Mouse (Mus musculus): ENCODE results near the gene Pde10a. TPM values are rescaled to one million over a fixed set of nuclear protein-coding genes. Genes with fewer than 3 reads are reported as not detected.

Gene Pde10a
- polyA plus RNA-seq, 1 experiment from 2014 or later, result 24.5 TPM

DNA sequence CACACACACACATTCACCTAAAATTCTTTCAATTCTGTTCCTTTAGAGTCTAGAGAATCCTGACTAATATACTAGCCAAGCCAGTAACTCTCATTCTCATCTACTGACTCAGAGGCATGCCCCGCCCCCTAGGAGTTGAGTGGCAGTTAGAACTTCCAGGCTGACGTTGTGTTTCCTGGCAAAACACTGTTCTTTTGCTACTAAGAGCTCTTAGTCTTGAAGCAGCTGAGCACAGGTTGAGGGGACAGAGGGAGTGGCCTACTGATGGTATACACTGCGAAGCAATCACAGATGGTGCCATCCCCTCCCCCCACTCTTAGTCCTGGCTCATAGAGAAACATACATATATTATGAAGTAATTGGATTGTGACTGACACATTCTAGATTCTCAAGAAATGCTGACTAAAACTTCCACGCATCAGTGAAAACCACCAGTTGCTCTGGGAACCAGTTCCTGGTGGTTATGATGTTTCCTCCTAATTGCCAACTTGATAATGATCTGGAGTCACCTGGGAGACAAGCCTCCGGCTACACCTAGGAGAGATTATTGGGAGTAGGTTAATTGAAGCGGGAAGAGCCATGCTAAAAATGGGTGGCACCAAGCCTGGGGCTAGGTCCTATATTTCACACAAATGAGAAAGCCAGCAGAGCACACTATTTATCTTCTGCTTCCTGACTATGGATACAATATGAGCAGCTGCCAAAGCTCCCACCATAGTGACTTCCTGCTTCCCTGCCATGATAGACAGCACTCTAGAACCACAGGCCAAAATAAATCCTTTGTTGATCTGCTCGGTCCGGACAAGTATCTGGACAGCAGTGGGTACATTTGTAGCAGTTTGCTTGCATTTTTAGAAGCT lies 339.7 kb downstream of the Pde10a start:
- 63% methylated on average over 8 of the region's 8 CpGs for WGBS
- peak; percentile 87 for ATAC-seq

DNA sequence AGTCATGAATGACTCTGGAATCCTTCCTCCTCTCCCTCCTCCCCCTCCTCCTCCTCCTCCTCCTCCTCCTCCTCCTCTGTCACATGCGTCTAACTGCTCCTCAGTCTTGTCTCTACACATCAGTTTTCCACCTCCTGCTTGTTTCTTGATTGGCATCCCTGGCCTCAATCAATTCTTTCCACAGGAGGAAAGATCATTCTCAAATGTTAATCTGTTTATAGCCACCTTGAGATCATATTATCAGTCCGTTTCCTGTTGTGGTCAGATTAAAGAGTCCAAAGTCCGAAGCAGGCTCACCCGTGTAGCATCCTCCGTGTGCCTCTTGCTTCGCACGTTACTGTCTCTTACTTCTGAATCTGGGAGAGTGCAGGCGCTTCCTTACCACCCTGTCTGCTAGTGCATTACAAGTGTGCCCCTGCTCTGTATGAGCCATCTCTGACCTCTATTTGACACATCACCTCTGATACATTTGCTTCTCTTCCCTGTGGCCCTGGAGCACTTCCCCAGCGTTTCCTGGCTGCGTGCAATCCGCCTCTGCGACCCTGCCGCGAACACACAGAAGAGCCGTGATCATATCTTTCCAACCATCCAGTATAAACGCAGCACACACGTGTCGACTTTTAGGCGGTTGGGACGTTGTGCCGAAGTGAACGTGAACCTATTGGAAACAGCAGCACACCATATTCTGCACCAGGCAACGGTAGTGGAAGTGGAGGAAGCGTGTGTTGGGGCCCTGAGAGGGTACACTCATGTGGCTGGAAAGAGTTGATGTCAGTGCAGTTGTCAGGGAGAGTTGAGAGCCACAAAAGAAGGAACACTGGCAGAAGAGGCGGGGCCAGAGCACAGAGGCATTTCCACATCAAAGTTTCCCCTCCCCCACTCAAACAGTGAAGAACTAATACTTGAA lies 342.4 kb downstream of the Pde10a start:
- Histone ChIP-seq H3K9ac (replicated peaks; ENCODE audit: low read depth, low read length) (no peak overlapping the region), H3K4me3 (replicated peaks; ENCODE audit: low read length) (no peak overlapping the region), H3K27me3 (replicated peaks; ENCODE audit: control insufficient read depth, insufficient read depth, low read length) (no peaks in the 10 kb centered on the region), H3K4me1 (replicated peaks; ENCODE audit: control insufficient read depth, insufficient read depth, low read length) (peaks cover 11% of the 10 kb centered on the region), H3K4me2 (ENCODE audit: low read length) (no peak overlapping the region), H3K9me3 (ENCODE audit: control insufficient read depth, low read length) (no peaks in the 10 kb centered on the region), H3K27ac (ENCODE audit: low read length) (no peak overlapping the region), H3K36me3 (ENCODE audit: control insufficient read depth, insufficient read depth) (no peaks in the 10 kb centered on the region)
- no peak for ATAC-seq
- WGBS, result 71% methylated on average over 25 of the region's 25 CpGs

More for the DNA sequence above, 339.7 kb downstream of the Pde10a start:
- H3K4me1 ChIP-seq (replicated peaks; ENCODE audit: control insufficient read depth, insufficient read depth, low read length), result peaks cover 4% of the 10 kb centered on the region
- no peaks in the 10 kb centered on the region for H3K9me3 ChIP-seq (ENCODE audit: control insufficient read depth, low read length)
- no peaks in the 10 kb centered on the region for H3K27me3 ChIP-seq (replicated peaks; ENCODE audit: control insufficient read depth, insufficient read depth, low read length)
- no peak overlapping the region for H3K27ac ChIP-seq (ENCODE audit: low read length)
- no peak overlapping the region for H3K9ac ChIP-seq (replicated peaks; ENCODE audit: low read depth, low read length)
- H3K4me2 ChIP-seq (ENCODE audit: low read length), result no peak overlapping the region
- H3K36me3 ChIP-seq (ENCODE audit: control insufficient read depth, insufficient read depth), result no peaks in the 10 kb centered on the region
- H3K4me3 ChIP-seq (replicated peaks; ENCODE audit: low read length), result no peak overlapping the region

GRCm38 (mm10) chr17:8869287-8869686 lies 344.1 kb downstream of the Pde10a start:
- Histone ChIP-seq H3K36me3 (ENCODE audit: control insufficient read depth, insufficient read depth) (no peaks in the 10 kb centered on the region), H3K4me1 (replicated peaks; ENCODE audit: control insufficient read depth, insufficient read depth, low read length) (peaks cover 11% of the 10 kb centered on the region), H3K9me3 (ENCODE audit: control insufficient read depth, low read length) (no peaks in the 10 kb centered on the region), H3K4me2 (ENCODE audit: low read length) (no peak overlapping the region), H3K4me3 (replicated peaks; ENCODE audit: low read length) (no peak overlapping the region), H3K27me3 (replicated peaks; ENCODE audit: control insufficient read depth, insufficient read depth, low read length) (no peaks in the 10 kb centered on the region), H3K27ac (ENCODE audit: low read length) (no peak overlapping the region), H3K9ac (replicated peaks; ENCODE audit: low read depth, low read length) (no peak overlapping the region)
- ATAC-seq, result no peak
- WGBS, result 92% methylated on average over 10 of the region's 10 CpGs

DNA sequence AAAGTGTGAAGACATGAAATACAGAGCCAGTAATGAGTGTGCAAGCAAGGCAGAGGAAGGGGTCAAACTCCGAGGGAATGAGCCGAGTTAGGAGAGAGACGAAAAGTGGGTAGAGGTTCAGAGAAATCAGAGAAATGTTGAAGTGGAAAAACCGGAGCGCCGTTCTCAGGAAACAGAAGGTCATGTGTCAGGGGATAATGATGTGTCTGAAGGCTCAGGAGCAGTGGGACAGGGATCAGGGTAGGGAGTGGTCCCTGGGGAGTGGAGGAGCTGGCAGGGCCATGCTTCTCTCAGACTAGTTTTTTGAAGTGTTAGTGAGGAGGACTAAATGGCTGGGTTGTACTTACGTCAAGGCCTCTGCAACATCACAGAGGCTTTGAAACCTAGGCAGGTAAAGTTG lies 345.7 kb downstream of the Pde10a start:
- WGBS, result 89% methylated on average over 7 of the region's 7 CpGs
- no peak overlapping the region for H3K9ac ChIP-seq (replicated peaks; ENCODE audit: low read depth, low read length)
- H3K27me3 ChIP-seq (replicated peaks; ENCODE audit: control insufficient read depth, insufficient read depth, low read length), result no peaks in the 10 kb centered on the region
- no peak overlapping the region for H3K27ac ChIP-seq (ENCODE audit: low read length)
- no peak overlapping the region for H3K4me3 ChIP-seq (replicated peaks; ENCODE audit: low read length)
- no peaks in the 10 kb centered on the region for H3K9me3 ChIP-seq (ENCODE audit: control insufficient read depth, low read length)
- H3K4me2 ChIP-seq (ENCODE audit: low read length), result no peak overlapping the region
- ATAC-seq, result no peak
- H3K4me1 ChIP-seq (replicated peaks; ENCODE audit: control insufficient read depth, insufficient read depth, low read length), result peaks cover 11% of the 10 kb centered on the region
- no peaks in the 10 kb centered on the region for H3K36me3 ChIP-seq (ENCODE audit: control insufficient read depth, insufficient read depth)

DNA sequence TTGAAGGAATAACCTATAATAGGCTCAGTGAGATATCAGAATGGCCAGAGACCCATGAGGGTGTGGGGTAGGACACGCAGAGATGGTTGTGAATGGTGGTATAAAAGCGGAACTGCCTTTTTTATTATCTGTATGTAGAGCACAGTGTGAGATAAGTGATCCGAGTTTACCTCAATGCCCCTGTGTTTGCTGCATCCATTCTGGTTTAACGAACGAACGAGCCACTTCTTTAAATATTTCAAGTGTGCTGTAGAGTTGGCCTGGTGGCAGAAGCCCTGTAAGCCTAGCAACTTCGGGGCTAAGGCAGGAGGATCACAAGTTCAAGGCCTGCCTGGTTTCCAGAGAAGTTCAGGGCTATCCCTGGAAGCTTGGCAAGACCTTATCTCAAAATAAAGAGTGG lies 346.2 kb downstream of the Pde10a start:
- H3K4me3 ChIP-seq (replicated peaks; ENCODE audit: low read length), result no peak overlapping the region
- no peak overlapping the region for H3K4me2 ChIP-seq (ENCODE audit: low read length)
- H3K4me1 ChIP-seq (replicated peaks; ENCODE audit: control insufficient read depth, insufficient read depth, low read length), result peaks cover 11% of the 10 kb centered on the region
- H3K27me3 ChIP-seq (replicated peaks; ENCODE audit: control insufficient read depth, insufficient read depth, low read length), result no peaks in the 10 kb centered on the region
- 73% methylated on average over 7 of the region's 7 CpGs for WGBS
- no peaks in the 10 kb centered on the region for H3K36me3 ChIP-seq (ENCODE audit: control insufficient read depth, insufficient read depth)
- no peak overlapping the region for H3K27ac ChIP-seq (ENCODE audit: low read length)
- no peak overlapping the region for H3K9ac ChIP-seq (replicated peaks; ENCODE audit: low read depth, low read length)
- ATAC-seq, result no peak
- H3K9me3 ChIP-seq (ENCODE audit: control insufficient read depth, low read length), result no peaks in the 10 kb centered on the region

GRCm38 (mm10) chr17:8871997-8872593 lies 346.9 kb downstream of the Pde10a start:
- WGBS, result 47% methylated on average over 12 of the region's 12 CpGs
- no peak overlapping the region for H3K27ac ChIP-seq (ENCODE audit: low read length)
- no peak overlapping the region for H3K4me2 ChIP-seq (ENCODE audit: low read length)
- peak; percentile 37; the same call in 1 of the 2 replicates for ATAC-seq
- H3K4me1 ChIP-seq (replicated peaks; ENCODE audit: control insufficient read depth, insufficient read depth, low read length), result peaks cover 11% of the 10 kb centered on the region
- H3K9me3 ChIP-seq (ENCODE audit: control insufficient read depth, low read length), result no peaks in the 10 kb centered on the region
- H3K4me3 ChIP-seq (replicated peaks; ENCODE audit: low read length), result no peak overlapping the region
- H3K9ac ChIP-seq (replicated peaks; ENCODE audit: low read depth, low read length), result 0 out of 2 replicates have a peak overlapping the region, but pooled peaks have one; percentile 12
- no peaks in the 10 kb centered on the region for H3K27me3 ChIP-seq (replicated peaks; ENCODE audit: control insufficient read depth, insufficient read depth, low read length)
- H3K36me3 ChIP-seq (ENCODE audit: control insufficient read depth, insufficient read depth), result no peaks in the 10 kb centered on the region

GRCm38 (mm10) chr17:8872611-8873010 lies 347.4 kb downstream of the Pde10a start:
- Histone ChIP-seq H3K4me1 (replicated peaks; ENCODE audit: control insufficient read depth, insufficient read depth, low read length) (peaks cover 11% of the 10 kb centered on the region), H3K4me2 (ENCODE audit: low read length) (no peak overlapping the region), H3K27me3 (replicated peaks; ENCODE audit: control insufficient read depth, insufficient read depth, low read length) (no peaks in the 10 kb centered on the region), H3K27ac (ENCODE audit: low read length) (no peak overlapping the region), H3K9ac (replicated peaks; ENCODE audit: low read depth, low read length) (no peak overlapping the region), H3K36me3 (ENCODE audit: control insufficient read depth, insufficient read depth) (no peaks in the 10 kb centered on the region), H3K9me3 (ENCODE audit: control insufficient read depth, low read length) (no peaks in the 10 kb centered on the region), H3K4me3 (replicated peaks; ENCODE audit: low read length) (no peak overlapping the region)
- WGBS, result 23% methylated on average over 8 of the region's 8 CpGs
- ATAC-seq, result peak; percentile 46

- Histone ChIP-seq H3K9me3 (ENCODE audit: control insufficient read depth, low read length) (no peaks in the 10 kb centered on the region), H3K4me3 (replicated peaks; ENCODE audit: low read length) (no peak overlapping the region), H3K4me2 (ENCODE audit: low read length) (no peak overlapping the region), H3K4me1 (replicated peaks; ENCODE audit: control insufficient read depth, insufficient read depth, low read length) (no peaks in the 10 kb centered on the region; the same call in 1 of the 2 replicates), H3K27ac (ENCODE audit: low read length) (no peak overlapping the region), H3K36me3 (ENCODE audit: control insufficient read depth, insufficient read depth) (no peaks in the 10 kb centered on the region), H3K9ac (replicated peaks; ENCODE audit: low read depth, low read length) (no peak overlapping the region), H3K27me3 (replicated peaks; ENCODE audit: control insufficient read depth, insufficient read depth, low read length) (no peaks in the 10 kb centered on the region)
- WGBS, result 39% methylated on average over 1 of the region's 1 CpGs
- no peak for ATAC-seq
Measured at GRCm38 (mm10) chr17:8878056-8878455, 352.9 kb downstream of the Pde10a start.

DNA sequence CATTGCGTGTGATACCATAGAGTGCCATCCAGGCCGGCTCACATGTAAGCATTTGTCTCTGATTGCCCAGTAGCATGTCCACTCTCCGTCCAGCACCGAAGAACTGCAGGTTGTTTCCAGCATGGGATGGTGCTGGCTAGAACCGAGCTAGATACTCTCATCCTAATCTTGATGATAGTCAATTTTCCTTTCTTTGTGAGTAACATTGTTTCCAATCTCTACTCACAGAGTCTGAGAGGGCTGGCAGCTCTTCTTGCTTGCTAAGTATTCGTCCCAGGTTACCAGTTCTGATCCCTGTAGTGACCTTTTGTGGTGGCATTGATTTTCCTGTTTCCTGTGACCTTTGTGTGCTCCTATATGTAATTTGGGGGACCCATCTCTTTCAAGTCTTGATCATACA lies 356.5 kb downstream of the Pde10a start:
- H3K36me3 ChIP-seq (ENCODE audit: control insufficient read depth, insufficient read depth), result no peaks in the 10 kb centered on the region
- ATAC-seq, result no peak
- 93% methylated on average over 6 of the region's 6 CpGs for WGBS

More for the DNA sequence above, 356.5 kb downstream of the Pde10a start:
- Histone ChIP-seq H3K9me3 (ENCODE audit: control insufficient read depth, low read length) (no peaks in the 10 kb centered on the region), H3K27me3 (replicated peaks; ENCODE audit: control insufficient read depth, insufficient read depth, low read length) (no peaks in the 10 kb centered on the region), H3K9ac (replicated peaks; ENCODE audit: low read depth, low read length) (no peak overlapping the region), H3K27ac (ENCODE audit: low read length) (no peak overlapping the region), H3K4me3 (replicated peaks; ENCODE audit: low read length) (no peak overlapping the region), H3K4me1 (replicated peaks; ENCODE audit: control insufficient read depth, insufficient read depth, low read length) (peaks cover 15% of the 10 kb centered on the region), H3K4me2 (ENCODE audit: low read length) (no peak overlapping the region)
